Mouse (Mus musculus): Measurements from ENCODE around the gene Fibcd1. TPM values are rescaled to one million over a fixed set of nuclear protein-coding genes. Genes with fewer than 3 reads are reported as not detected.

Fibcd1 gene
- polyA plus RNA-seq, 1 experiment from 2014 or later: 0.46 TPM

DNA sequence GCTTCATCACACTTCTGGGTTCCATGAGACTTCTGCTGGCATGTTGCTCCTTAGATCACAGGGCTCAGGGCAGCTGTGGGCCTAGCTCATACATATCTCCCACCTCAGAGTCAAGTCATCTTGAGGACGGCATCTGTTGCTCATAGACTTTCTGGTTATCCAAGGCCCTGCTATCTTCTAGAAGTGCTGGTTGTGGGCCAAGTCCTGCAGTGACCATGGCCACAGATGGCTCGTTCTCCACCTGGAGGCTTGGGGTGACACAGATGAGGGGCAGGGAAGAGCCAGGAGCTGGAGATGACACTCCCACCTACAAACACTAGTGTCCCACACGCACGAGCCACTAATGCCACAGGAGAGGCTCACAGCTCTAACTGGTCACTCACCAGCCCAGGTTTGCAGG is 32.2 kb downstream of the Fibcd1 start:
- no peaks in the 10 kb centered on the region for H3K27me3 ChIP-seq (replicated peaks; ENCODE audit: control insufficient read depth, insufficient read depth, low read length)
- ATAC-seq (replicated peaks; ENCODE audit: low FRiP score, low TSS enrichment, low read depth) (no peak), DNase-seq (ENCODE audit: low spot score) (no peak)
- H3K27ac ChIP-seq (ENCODE audit: low read depth): no peak overlapping the region
- 86% methylated on average over 4 of the region's 4 CpGs for WGBS
- H3K9me3 ChIP-seq (ENCODE audit: control insufficient read depth, low read length): no peaks in the 10 kb centered on the region
- H3K9ac ChIP-seq (ENCODE audit: low read length): no peak overlapping the region
- H3K4me2 ChIP-seq (ENCODE audit: low read length): no peak overlapping the region
- 0 out of 2 replicates have a peak, but pooled peaks cover 2% of the 10 kb centered on the region for H3K4me1 ChIP-seq (replicated peaks; ENCODE audit: control insufficient read depth, insufficient read depth, low read length)
- no peaks in the 10 kb centered on the region for H3K36me3 ChIP-seq (ENCODE audit: control insufficient read depth, insufficient read depth, low read length)
- no peak overlapping the region for H3K4me3 ChIP-seq (ENCODE audit: low read depth, low read length)

DNA sequence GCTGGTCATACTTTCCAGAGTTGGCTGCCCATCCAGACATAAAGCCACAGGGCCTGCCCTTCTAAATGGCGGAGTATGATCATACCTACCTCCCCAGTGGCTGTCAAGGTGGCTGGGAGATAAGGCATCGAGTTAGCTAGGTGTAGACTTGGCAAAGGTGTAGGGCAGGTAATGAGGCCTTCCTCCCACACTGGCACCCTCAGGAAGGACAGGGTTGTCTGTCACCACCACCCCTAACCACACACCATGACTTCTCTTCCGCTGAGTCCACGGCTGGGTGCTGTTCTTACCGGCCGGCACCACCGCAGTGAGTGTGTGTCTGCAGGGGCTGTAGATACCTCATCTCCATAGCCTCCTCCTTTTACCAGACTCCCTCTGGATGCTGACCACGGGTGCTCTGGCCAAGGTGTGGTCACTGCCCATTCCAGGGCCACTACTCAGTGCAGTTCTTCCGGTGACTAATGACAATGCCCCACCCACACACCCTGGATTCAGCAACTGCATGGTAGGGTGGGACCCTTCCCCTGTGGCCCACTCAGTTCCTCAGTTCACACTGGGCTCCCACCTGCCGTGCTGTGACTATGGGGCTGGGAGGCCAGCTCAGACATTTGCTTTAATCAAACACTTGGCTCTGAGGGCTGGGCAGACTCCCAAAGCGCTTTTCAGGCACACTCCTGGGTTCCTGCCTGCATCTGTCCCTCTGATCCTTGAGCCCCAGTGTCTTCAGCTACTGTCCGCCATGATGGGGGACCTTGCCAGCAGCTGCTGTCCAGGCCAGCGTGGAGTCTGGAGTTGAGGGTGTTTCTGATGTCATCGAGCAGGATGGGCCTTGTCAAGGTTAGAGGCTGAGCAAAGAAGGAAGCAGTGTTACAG is 34.5 kb downstream of the Fibcd1 start:
- Histone ChIP-seq H3K4me2 (ENCODE audit: low read length) (no peak overlapping the region), H3K36me3 (ENCODE audit: control insufficient read depth, insufficient read depth, low read length) (0 out of 2 replicates have a peak, but pooled peaks cover 3% of the 10 kb centered on the region), H3K4me1 (replicated peaks; ENCODE audit: control insufficient read depth, insufficient read depth, low read length) (0 out of 2 replicates have a peak, but pooled peaks cover 2% of the 10 kb centered on the region), H3K9me3 (ENCODE audit: control insufficient read depth, low read length) (no peaks in the 10 kb centered on the region), H3K27me3 (replicated peaks; ENCODE audit: control insufficient read depth, insufficient read depth, low read length) (no peaks in the 10 kb centered on the region), H3K27ac (ENCODE audit: low read depth) (no peak overlapping the region), H3K9ac (ENCODE audit: low read length) (no peak overlapping the region), H3K4me3 (ENCODE audit: low read depth, low read length) (no peak overlapping the region)
- ATAC-seq (replicated peaks; ENCODE audit: low FRiP score, low TSS enrichment, low read depth): no peak
- no peak for DNase-seq (ENCODE audit: low spot score)
- 76% methylated on average over 14 of the region's 14 CpGs for WGBS

DNA sequence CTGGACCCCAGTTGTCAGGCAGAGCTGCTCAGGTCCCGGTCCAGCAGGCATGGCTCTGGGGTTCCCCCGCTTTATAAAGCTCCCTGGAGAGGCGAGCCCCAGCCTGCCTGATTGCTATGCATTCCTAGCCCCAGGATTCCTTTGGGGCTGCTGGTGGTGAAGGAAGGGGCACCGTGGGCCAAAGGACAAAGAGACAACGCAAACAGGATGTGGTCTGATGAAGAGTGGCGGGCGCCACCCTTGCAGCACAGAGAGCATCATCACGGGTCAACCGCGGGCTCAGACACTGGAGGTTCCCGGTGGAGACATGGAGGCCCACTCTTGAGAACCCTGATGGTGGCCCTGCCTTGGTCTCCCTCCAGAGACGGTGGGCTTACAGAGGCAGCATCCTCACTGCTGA is 35.4 kb downstream of the Fibcd1 start, which contains the start of gene Qrfp:
Qrfp (minus strand) TSS at position 137 of the 400 bp plus-strand sequence.
- H3K36me3 ChIP-seq (ENCODE audit: control insufficient read depth, insufficient read depth, low read length): peaks cover 8% of the 10 kb centered on the region; the same call in 1 of the 2 replicates
- DNase-seq (ENCODE audit: low spot score) (no peak), ATAC-seq (replicated peaks; ENCODE audit: low FRiP score, low TSS enrichment, low read depth) (no peak)
- H3K9me3 ChIP-seq (ENCODE audit: control insufficient read depth, low read length): no peaks in the 10 kb centered on the region
- WGBS: 49% methylated on average over 12 of the region's 12 CpGs
- H3K4me2 ChIP-seq (ENCODE audit: low read length): no peak within 1 kb of the TSS
- no peak within 1 kb of the TSS for H3K4me3 ChIP-seq (ENCODE audit: low read depth, low read length)
- H3K27me3 ChIP-seq (replicated peaks; ENCODE audit: control insufficient read depth, insufficient read depth, low read length): no peaks in the 10 kb centered on the region
- H3K4me1 ChIP-seq (replicated peaks; ENCODE audit: control insufficient read depth, insufficient read depth, low read length): 0 out of 2 replicates have a peak, but pooled peaks cover 2% of the 10 kb centered on the region
- H3K27ac ChIP-seq (ENCODE audit: low read depth): no peak within 1 kb of the TSS
- H3K9ac ChIP-seq (ENCODE audit: low read length): no peak within 1 kb of the TSS

DNA sequence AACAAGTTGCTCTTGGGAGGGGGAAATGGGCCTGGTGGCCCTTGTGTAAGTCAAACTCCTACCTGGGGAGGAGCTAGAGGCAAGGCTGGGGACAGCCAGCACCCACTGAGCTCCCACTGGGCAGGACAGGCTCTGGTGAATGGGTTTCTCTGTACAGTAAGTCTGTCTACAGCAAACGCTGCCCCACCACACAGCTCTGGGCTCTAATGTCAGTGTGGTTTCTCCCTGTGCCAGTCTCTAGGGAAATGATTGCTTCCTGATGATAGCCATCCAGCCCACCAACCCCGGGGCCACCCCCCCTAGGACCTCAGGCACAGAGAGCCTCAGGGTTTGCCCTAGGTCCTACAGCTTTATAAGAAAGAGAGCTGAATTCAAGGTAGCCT is 36.5 kb downstream of the Fibcd1 start:
- no peak overlapping the region for H3K4me2 ChIP-seq (ENCODE audit: low read length)
- no peak overlapping the region for H3K9ac ChIP-seq (ENCODE audit: low read length)
- no peak overlapping the region for H3K4me3 ChIP-seq (ENCODE audit: low read depth, low read length)
- H3K9me3 ChIP-seq (ENCODE audit: control insufficient read depth, low read length): no peaks in the 10 kb centered on the region
- H3K36me3 ChIP-seq (ENCODE audit: control insufficient read depth, insufficient read depth, low read length): peaks cover 11% of the 10 kb centered on the region
- H3K4me1 ChIP-seq (replicated peaks; ENCODE audit: control insufficient read depth, insufficient read depth, low read length): 0 out of 2 replicates have a peak, but pooled peaks cover 2% of the 10 kb centered on the region
- ATAC-seq (replicated peaks; ENCODE audit: low FRiP score, low TSS enrichment, low read depth) (no peak), DNase-seq (ENCODE audit: low spot score) (no peak)
- 56% methylated on average over 2 of the region's 2 CpGs for WGBS
- H3K27me3 ChIP-seq (replicated peaks; ENCODE audit: control insufficient read depth, insufficient read depth, low read length): no peaks in the 10 kb centered on the region
- H3K27ac ChIP-seq (ENCODE audit: low read depth): no peak overlapping the region

DNA sequence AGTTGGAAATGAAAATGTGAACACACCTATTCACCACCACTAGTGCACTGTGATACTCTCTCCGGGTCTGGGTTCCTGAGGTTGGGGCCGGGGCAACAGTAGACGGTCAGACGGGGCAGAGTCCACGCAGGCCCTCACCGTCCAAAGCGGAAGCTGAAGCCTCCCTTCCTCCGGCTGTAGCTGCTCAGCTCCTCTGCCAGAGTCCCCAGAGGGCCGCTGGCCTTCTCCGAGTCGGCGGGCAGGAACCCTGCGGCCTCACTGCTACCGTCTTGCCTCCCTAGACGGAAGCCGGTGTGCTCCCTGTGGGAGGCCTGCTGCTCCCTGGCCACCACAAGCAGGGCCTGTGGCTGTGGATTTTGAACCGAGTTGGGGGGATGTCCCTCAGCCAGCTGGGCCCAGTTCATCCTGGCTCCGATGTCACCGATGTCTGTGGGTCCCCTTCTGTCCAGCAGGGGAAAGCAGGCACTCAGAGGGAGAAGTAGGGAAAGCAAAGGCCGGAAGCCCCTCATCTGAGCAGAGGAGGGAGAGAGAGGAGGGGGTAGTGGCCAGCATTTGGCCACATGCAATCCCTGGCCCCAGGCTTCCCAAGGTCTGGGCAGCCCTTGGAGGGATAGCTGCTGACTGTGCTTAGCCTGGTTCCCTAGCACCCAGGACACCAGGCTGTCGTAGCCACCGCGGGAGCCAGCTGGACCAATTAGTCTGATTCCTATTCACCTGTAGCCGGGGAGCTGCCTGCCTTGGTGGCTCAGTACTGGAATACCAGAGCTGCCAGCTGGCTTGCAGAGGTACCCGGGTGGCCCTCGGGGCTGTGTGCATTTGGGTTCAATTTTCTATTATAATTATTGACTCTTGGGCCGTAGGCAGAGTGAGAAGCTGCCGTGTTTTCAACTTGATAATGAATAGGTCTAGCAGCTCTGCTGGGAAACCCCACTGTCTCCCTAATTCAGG is 37.1 kb downstream of the Fibcd1 start:
- Histone ChIP-seq H3K27ac (ENCODE audit: low read depth) (no peak overlapping the region), H3K27me3 (replicated peaks; ENCODE audit: control insufficient read depth, insufficient read depth, low read length) (no peaks in the 10 kb centered on the region), H3K36me3 (ENCODE audit: control insufficient read depth, insufficient read depth, low read length) (peaks cover 18% of the 10 kb centered on the region), H3K4me3 (ENCODE audit: low read depth, low read length) (no peak overlapping the region), H3K9ac (ENCODE audit: low read length) (no peak overlapping the region; the same call in 1 of the 2 replicates), H3K9me3 (ENCODE audit: control insufficient read depth, low read length) (no peaks in the 10 kb centered on the region), H3K4me2 (ENCODE audit: low read length) (no peak overlapping the region), H3K4me1 (replicated peaks; ENCODE audit: control insufficient read depth, insufficient read depth, low read length) (0 out of 2 replicates have a peak, but pooled peaks cover 2% of the 10 kb centered on the region)
- DNase-seq (ENCODE audit: low spot score) (no peak), ATAC-seq (replicated peaks; ENCODE audit: low FRiP score, low TSS enrichment, low read depth) (no peak)
- 53% methylated on average over 28 of the region's 28 CpGs for WGBS

DNA sequence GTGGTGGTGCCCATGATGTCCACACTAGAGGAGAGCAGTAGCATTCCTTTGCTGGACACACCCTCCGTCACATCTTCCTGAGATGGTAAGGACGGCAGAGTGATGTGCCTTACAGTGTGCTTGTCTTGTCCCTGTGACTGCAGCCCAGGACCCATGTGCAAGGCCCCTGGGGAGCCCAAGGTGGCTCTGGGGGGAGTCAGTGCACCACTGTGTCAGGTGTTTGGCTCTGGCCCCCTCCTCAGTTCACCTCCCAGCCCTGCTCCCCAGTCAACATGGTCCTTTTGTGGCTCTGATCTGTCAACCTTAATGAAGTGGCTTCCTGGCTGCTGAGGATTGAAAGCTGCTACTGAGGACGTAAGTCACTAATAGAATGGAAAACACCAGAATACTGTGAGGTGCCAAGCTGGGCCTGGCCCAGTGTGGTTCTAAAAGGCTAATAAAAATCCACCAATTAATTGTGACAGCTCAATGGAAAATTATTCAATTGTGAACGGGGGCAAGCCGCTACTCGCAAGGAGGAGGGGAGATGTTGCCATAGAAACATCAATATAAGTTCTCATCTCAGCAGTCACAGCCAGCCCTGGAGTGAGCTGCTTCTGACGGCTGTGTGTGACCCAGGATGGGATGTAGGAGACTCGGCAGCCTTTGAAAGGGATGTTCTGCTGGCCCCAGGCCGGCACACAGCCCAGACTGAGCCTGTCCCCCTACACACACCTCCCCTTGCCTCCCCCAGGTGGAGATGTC is 39.0 kb downstream of the Fibcd1 start:
- H3K36me3 ChIP-seq (ENCODE audit: control insufficient read depth, insufficient read depth, low read length): peaks cover 37% of the 10 kb centered on the region
- 0 out of 2 replicates have a peak, but pooled peaks cover 2% of the 10 kb centered on the region for H3K4me1 ChIP-seq (replicated peaks; ENCODE audit: control insufficient read depth, insufficient read depth, low read length)
- H3K27me3 ChIP-seq (replicated peaks; ENCODE audit: control insufficient read depth, insufficient read depth, low read length): no peaks in the 10 kb centered on the region
- 52% methylated on average over 9 of the region's 9 CpGs for WGBS
- no peak overlapping the region for H3K4me3 ChIP-seq (ENCODE audit: low read depth, low read length)
- ATAC-seq (replicated peaks; ENCODE audit: low FRiP score, low TSS enrichment, low read depth): no peak; the same call in 1 of the 2 replicates
- no peak overlapping the region for H3K4me2 ChIP-seq (ENCODE audit: low read length)
- no peak for DNase-seq (ENCODE audit: low spot score)
- no peak overlapping the region for H3K9ac ChIP-seq (ENCODE audit: low read length)
- no peak overlapping the region for H3K27ac ChIP-seq (ENCODE audit: low read depth)
- no peaks in the 10 kb centered on the region for H3K9me3 ChIP-seq (ENCODE audit: control insufficient read depth, low read length)

DNA sequence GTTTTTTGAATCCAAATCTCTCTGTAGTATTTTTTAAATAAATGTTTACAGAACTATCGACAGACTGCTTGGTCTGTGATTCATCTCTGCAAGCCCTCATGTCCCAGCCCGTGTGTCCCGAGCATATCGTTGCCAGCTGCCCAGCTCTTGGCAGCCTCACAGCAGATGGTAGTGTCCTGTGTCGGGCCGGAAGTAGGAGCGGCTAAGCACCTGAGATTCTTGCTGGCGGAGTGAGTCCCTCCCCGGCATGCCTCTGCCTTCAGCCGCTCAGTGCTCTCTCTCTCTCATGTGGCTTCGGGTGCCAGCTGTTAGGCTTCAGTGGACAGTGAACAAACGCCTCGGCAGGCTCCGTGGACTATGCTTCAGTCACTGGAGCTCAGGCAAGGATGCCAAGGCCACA is 42.3 kb downstream of the Fibcd1 start:
- H3K4me2 ChIP-seq (ENCODE audit: low read length): no peak overlapping the region
- H3K4me3 ChIP-seq (ENCODE audit: low read depth, low read length): no peak overlapping the region
- no peaks in the 10 kb centered on the region for H3K4me1 ChIP-seq (replicated peaks; ENCODE audit: control insufficient read depth, insufficient read depth, low read length)
- no peaks in the 10 kb centered on the region for H3K27me3 ChIP-seq (replicated peaks; ENCODE audit: control insufficient read depth, insufficient read depth, low read length)
- no peaks in the 10 kb centered on the region for H3K9me3 ChIP-seq (ENCODE audit: control insufficient read depth, low read length)
- no peak for ATAC-seq (replicated peaks; ENCODE audit: low FRiP score, low TSS enrichment, low read depth)
- H3K9ac ChIP-seq (ENCODE audit: low read length): no peak overlapping the region
- no peak overlapping the region for H3K27ac ChIP-seq (ENCODE audit: low read depth)
- WGBS: 61% methylated on average over 14 of the region's 14 CpGs
- no peak for DNase-seq (ENCODE audit: low spot score)
- H3K36me3 ChIP-seq (ENCODE audit: control insufficient read depth, insufficient read depth, low read length): peaks cover 70% of the 10 kb centered on the region

DNA sequence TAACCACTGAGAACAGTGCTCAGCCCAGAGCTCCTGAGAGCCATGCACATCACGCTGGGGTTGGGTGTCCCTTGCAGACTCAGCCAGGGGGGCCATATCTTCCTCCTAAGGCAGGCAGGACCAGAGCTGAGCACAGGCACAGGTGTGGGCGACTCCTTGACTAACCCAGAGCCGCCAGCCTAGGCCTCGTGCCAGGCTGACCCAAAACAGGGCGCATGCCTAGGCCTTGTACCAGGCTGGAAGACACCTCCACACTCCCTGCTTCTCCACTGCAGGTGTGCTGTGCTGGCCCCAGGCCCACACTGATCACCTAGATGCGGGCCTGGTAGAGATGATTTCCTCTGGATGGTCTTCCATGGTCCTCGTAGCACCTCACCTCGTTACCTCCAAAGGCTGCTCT is 43.0 kb downstream of the Fibcd1 start:
- no peaks in the 10 kb centered on the region for H3K27me3 ChIP-seq (replicated peaks; ENCODE audit: control insufficient read depth, insufficient read depth, low read length)

More for the DNA sequence above, 43.0 kb downstream of the Fibcd1 start:
- WGBS: 91% methylated on average over 8 of the region's 8 CpGs
- DNase-seq (ENCODE audit: low spot score): no peak
- Histone ChIP-seq H3K9me3 (ENCODE audit: control insufficient read depth, low read length) (no peaks in the 10 kb centered on the region), H3K36me3 (ENCODE audit: control insufficient read depth, insufficient read depth, low read length) (peaks cover 77% of the 10 kb centered on the region), H3K4me3 (ENCODE audit: low read depth, low read length) (no peak overlapping the region), H3K4me2 (ENCODE audit: low read length) (no peak overlapping the region), H3K4me1 (replicated peaks; ENCODE audit: control insufficient read depth, insufficient read depth, low read length) (no peaks in the 10 kb centered on the region), H3K9ac (ENCODE audit: low read length) (no peak overlapping the region), H3K27ac (ENCODE audit: low read depth) (no peak overlapping the region)
- no peak for ATAC-seq (replicated peaks; ENCODE audit: low FRiP score, low TSS enrichment, low read depth)
